Mouse (Mus musculus) lung, postnatal 36 days (tissue): ENCODE data around the gene Sult5a1.
"Not testable (repeated sequence)": the region's sequence is repeated elsewhere in the genome, so short reads cannot be mapped to it uniquely, and the experiment has no call there.

Experiments
- DNase-seq: peaks from one replicate; pipeline ENCODE4 v3.0.0; 2022; ENCODE audit warnings: mixed read lengths

The Sult5a1 gene

GRCm38 (mm10) chr8:123157888-123158465, at the start of gene Sult5a1:
TSS of gene Sult5a1 (minus strand) at chr8:123158315.
- DNase-seq, result no peak

GRCm38 (mm10) chr8:123203571-123203970, 45.5 kb upstream of the Sult5a1 start:
- no peak for DNase-seq

DNA sequence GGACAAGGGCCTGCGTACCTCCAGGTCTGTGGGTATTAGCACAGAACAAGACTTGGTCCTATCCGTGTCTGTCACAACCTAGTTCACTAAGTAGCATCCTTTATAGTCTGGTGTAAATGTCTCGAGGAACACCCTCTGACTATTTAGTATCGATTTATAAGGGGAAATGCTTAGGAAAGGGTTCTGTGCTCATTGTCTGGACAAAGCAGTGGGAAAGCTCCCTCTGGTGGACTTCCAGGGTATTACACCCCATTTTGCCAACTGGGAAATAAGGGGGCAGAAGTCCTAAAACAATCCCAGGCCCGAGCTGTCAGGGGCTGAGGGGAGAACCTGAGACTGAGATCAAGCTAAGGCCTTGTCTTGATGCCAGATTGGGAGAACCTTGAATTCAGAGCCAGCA, 44.2 kb upstream of the Sult5a1 start:
- DNase-seq, result peak; percentile 77

DNA sequence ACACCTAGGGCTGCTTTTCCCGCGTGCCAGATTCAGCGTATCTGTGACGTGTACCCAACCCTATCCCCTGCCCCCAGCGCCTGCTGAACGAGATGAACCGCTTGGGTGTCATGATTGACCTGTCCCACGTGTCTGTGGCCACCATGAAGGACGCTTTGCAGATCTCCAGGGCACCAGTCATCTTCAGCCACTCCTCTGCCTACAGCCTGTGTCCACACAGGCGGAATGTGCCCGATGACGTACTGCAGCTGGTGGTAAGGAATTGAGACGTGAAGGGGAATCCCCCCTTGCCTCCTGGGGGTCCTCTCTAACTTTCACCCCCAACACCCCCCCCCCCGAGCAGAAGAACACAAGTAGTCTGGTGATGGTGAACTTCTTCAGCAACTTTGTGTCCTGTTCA, 41.7 kb upstream of the Sult5a1 start:
- DNase-seq, result no peak

DNA sequence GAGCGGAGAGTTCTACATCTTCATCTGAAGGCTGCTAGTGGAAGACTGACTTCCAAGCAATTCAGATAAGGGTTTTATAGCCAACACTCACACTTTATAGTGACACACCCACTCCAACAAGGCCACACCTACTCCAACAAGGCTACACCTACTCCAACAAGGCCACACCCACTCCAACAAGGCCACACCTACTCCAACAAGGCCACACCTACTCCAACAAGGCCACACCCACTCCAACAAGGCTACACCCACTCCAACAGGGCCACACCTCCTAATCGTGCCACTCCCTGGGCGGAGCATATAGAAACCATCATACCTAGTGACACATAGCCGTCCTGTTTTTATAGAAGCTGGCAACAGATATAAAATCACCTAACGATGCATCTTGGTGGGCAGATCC, 38.9 kb upstream of the Sult5a1 start:
- not testable (repeated sequence) for DNase-seq

DNA sequence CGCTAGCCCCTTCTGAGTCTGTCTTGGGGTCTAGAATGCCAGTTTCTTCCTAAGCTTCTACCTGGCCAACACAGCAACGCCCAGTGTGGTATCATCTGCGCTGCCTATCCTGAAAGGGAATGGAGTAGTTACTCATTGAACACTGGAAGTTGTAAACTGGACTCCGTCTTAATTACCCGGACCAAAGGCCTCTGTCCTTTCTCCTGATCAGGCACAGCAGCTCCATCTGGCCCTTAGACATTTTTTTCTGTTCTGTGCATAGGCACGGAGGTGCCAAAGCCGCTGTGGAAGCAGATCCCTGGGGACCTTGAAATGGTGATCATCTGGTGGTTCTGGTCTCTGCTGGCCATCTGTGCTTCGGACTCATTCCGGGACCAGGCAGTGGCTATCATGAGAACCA, 35.7 kb upstream of the Sult5a1 start:
- DNase-seq, result no peak

DNA sequence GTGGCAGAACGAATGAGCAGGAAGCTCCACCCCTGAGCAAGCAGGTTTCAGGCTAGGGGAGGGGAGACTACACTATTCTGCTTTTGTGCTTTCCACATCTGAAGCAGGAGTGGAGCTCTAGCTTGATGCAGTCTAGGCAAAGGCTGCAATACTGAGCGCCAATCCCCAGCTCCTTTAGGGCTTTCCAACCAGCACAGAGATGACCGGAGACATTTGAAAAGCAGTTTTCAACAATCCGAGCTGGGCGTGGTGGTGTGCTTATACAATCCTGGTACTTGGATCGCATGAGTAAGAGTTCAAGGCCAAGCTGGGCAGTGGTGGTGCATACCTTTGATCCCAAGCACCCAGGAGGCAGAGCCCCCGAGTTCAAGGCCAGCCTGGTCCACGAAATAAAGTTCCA, 33.8 kb upstream of the Sult5a1 start:
- DNase-seq, result no peak

GRCm38 (mm10) chr8:123190678-123191077, 32.6 kb upstream of the Sult5a1 start:
- DNase-seq, result peak; percentile 87

- peak; percentile 25 for DNase-seq
These were observed 30.7 kb upstream of the Sult5a1 start for GRCm38 (mm10) chr8:123188841-123189240.

- DNase-seq, result no peak
These were observed 29.9 kb upstream of the Sult5a1 start for GRCm38 (mm10) chr8:123188006-123188405.

GRCm38 (mm10) chr8:123185566-123186409, 27.7 kb upstream of the Sult5a1 start, which contains the start of gene Dpep1:
TSS of gene Dpep1 (plus strand) at chr8:123186242.
- peak; percentile 78 for DNase-seq

- peak; percentile 52 for DNase-seq
These were observed 23.3 kb upstream of the Sult5a1 start for GRCm38 (mm10) chr8:123181391-123181790.

DNA sequence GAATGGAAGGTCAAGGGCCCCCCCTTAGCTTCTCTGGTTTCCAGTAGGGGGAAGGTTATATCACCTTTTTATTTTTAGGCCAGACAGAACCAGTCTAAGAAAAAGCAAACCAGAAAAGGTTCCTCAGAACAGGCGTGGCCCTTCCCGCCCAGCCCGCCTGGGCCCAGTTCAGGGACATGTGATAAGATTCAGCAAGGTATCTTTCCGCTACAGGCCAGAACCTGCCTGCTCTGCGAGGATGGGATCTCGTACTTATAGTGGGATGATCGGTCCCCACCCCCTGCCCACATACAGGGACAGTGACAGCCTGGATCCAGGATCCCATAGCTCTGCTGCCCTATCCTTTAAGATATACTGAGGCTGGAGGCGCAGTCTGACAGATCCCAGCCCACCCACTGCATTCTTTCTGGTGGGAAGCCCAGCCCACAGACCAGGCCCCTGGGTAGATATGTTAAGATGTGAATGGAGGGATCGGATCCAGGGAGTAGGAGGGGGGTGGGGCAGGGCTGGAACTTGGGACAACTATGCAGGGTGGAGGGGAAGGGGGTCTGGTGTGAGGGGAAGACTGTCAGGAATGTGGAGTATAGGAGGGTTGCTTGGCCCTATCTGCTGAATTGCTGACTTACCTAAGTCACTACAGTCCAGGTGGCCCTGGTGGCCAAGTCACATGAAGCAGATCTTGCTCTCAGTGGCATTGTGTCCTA, 1.9 kb downstream of the Sult5a1 start:
- no peak for DNase-seq

- peak; percentile 71 for DNase-seq
These were observed 2.9 kb downstream of the Sult5a1 start for GRCm38 (mm10) chr8:123155177-123155576.

GRCm38 (mm10) chr8:123150737-123151171, 7.4 kb downstream of the Sult5a1 start:
- DNase-seq, result peak; percentile 67

DNA sequence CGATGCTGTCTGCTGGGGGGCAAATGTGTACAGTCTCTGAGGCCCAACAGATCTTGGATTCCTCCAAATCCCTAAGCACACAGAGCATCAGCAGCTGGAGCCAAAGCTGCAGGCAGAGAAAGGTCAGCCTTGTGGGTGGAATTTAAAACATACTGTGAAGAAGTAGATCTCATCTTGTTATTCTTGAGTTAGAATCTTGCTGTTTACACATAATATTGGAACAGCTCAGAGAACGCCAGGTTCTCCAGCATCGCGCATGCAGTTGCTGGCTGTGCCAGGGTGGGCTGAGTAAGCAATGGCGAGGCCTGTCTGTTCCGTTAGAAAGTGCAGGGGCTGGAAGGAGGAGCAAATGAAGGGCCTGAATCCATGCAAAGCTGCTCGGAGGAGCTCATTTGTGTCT, 11.7 kb downstream of the Sult5a1 start:
- peak; percentile 23 for DNase-seq

DNA sequence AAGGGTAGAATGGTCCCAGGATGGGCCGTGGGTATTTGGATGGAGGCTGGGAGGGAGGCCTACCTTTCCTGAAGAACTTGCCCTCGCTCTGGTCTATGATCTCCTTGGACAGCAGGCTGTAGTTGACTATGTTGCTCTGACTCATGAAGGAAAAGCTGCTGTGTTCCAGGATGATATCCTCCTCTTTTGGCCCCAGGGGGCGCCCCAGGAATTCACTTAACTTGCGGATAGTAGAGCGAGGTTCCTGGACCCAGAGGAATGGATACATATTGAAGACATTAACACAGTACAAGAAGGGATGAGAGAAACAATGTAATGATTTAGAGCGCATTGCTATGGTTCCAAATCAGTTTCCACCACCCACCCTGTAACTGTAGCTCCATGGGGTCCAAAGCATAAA, 12.8 kb downstream of the Sult5a1 start:
- DNase-seq, result peak; percentile 72

DNA sequence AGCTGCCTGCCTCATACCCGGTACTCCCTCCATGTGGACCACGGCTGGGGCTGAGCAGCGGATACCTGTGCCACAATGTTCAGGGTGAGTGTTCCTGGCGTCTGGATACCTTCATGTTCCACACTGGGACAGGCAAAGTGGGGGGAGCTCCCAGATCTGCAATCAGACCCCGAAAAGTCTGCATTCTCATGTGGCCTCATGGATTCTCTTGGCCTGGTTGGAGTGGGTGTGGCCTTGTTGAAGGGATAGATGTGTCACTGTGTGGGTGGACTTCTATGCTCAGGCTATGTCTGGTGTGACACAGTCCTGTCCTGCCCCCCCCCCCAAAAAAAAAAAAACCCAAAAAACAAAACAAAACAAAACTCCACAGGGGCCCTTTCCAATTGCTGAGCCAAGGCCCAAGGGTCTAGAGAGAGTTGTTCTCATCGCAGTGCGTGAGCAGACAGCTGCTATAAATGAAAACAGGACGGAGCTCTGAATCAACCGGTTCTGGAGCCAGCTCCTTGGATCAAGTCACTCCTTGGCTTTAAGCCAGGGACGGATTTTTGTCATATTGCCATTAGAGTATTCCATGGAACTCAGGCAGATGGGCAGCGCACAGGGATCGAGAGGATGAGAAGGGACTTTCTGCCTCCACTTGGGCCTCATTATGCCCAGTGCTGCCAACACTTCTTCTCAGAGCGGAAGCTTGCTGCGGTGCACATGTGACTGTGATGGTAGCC, 16.2 kb downstream of the Sult5a1 start:
- DNase-seq, result peak; percentile 92

GRCm38 (mm10) chr8:123138741-123139140, 19.4 kb downstream of the Sult5a1 start:
- DNase-seq, result no peak

- DNase-seq, result no peak
These were observed 20.5 kb downstream of the Sult5a1 start for GRCm38 (mm10) chr8:123137645-123138077.

DNA sequence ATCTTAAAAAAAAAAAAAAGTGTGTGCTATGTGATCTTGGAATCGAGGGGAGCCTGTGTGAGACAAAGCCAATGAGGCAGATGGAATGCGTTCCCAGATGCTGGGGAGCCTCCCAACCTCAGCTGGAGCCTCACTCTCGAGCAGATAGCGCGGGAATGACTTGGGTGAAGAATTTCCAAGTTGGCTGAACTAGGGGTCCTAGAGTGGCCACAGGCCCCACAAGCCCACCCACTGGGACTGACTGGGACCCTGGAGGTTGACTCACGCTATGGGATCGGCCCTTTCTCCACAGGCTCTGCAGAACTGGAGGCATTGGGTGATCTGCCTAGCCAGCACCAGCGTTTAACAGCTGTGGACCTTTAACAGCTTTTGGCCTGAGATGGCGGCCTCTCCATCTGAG, 21.8 kb downstream of the Sult5a1 start:
- no peak for DNase-seq

- no peak for DNase-seq
These were observed 22.3 kb downstream of the Sult5a1 start for GRCm38 (mm10) chr8:123135806-123136205.

DNA sequence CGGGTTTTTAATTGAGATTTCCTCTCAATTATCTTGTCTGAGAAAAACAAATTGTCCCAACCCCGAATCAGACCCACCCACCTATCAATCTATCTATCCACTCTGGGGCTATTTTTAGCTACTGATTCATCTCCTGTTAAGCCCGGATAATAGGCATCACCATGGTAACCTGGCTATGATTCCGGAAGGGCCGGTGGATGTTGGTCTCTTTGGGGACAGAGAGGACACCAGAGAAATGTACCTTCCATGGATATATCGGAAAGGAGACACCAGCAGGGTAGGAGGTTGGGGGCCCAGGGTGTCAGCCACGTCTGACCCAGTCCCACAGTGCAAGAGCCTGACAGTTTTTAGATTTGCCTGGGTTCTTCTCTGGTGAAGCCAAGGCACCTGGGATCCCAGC, 22.7 kb downstream of the Sult5a1 start:
- no peak for DNase-seq
